Mouse (Mus musculus) megakaryocyte progenitor cell, adult 5-6 weeks (primary cell): ENCODE results near the gene Cxcl17. TPM values are rescaled to one million over a fixed set of nuclear protein-coding genes. Genes with fewer than 3 reads are reported as not detected.

Experiments used
- ATAC-seq: replicated peaks from 2 replicates; pipeline ENCODE4 v1.8.0; 2016; ENCODE audit warnings: mild to moderate bottlenecking, moderate TSS enrichment, inconsistent platforms; ENCODE audit not compliant: poor library complexity
- total RNA-seq, 2 experiments: library from RNA; stranded (forward) in 1 of 2; stranded (reverse) in 1 of 2; fragments of 157-497, 149-512 nt in 1 of 2; fragments of 200-1000 nt in 1 of 2; gene quantifications; 2 replicates each; pipeline versions ENCODE4 v1.2.3 to v1.2.4; 2015 to 2017

Cxcl17 gene
- total RNA-seq, 2 experiments from 2014 or later, result not detected

- ATAC-seq, result no peak
Observed at GRCm38 (mm10) chr7:25392851-25393250, 19.8 kb downstream of the Cxcl17 start.

- ATAC-seq, result no peak
Observed at GRCm38 (mm10) chr7:25391856-25392453, 20.7 kb downstream of the Cxcl17 start.

GRCm38 (mm10) chr7:25390986-25391385, 21.7 kb downstream of the Cxcl17 start:
- no peak for ATAC-seq

GRCm38 (mm10) chr7:25390054-25390770, 22.5 kb downstream of the Cxcl17 start:
- ATAC-seq, result peak; percentile 88

GRCm38 (mm10) chr7:25388916-25389315, 23.8 kb downstream of the Cxcl17 start:
- ATAC-seq, result no peak

GRCm38 (mm10) chr7:25387811-25388440, 24.8 kb downstream of the Cxcl17 start:
- no peak for ATAC-seq

- ATAC-seq, result peak; percentile 49
Observed at GRCm38 (mm10) chr7:25385850-25386555, 26.7 kb downstream of the Cxcl17 start.

- no peak for ATAC-seq
Observed at GRCm38 (mm10) chr7:25385259-25385658, 27.4 kb downstream of the Cxcl17 start.

- ATAC-seq, result peak; percentile 59
Observed at GRCm38 (mm10) chr7:25384818-25385217, 27.9 kb downstream of the Cxcl17 start.

GRCm38 (mm10) chr7:25384318-25384717, 28.4 kb downstream of the Cxcl17 start:
- ATAC-seq, result no peak

- no peak for ATAC-seq
Observed at GRCm38 (mm10) chr7:25383891-25384290, 28.8 kb downstream of the Cxcl17 start.

- no peak for ATAC-seq
Observed at GRCm38 (mm10) chr7:25383385-25383784, 29.3 kb downstream of the Cxcl17 start.

GRCm38 (mm10) chr7:25382541-25382940, 30.1 kb downstream of the Cxcl17 start:
- no peak for ATAC-seq

GRCm38 (mm10) chr7:25381284-25381680, 31.4 kb downstream of the Cxcl17 start:
- no peak for ATAC-seq

GRCm38 (mm10) chr7:25380392-25381283, 32.0 kb downstream of the Cxcl17 start:
- peak; percentile 51 for ATAC-seq

GRCm38 (mm10) chr7:25379551-25380351, 32.9 kb downstream of the Cxcl17 start:
- peak; percentile 62 for ATAC-seq

GRCm38 (mm10) chr7:25378181-25379100, 34.2 kb downstream of the Cxcl17 start:
- ATAC-seq, result no peak

- peak; percentile 29 for ATAC-seq
Observed at GRCm38 (mm10) chr7:25377100-25377700, 35.5 kb downstream of the Cxcl17 start.
